Mouse (Mus musculus) liver, postnatal 0 days (tissue): Measurements from ENCODE around the gene Hsd17b1.
"Not testable (repeated sequence)": the region's sequence is repeated elsewhere in the genome, so short reads cannot be mapped to it uniquely, and the experiment has no call there.

Source experiments
- CTCF ChIP-seq: sonication (generic); IDR thresholded peaks from 2 replicates; pipeline ENCODE4 v1.5.1; 2016; ENCODE audit warnings: antibody characterized with exemption, low read depth
- EP300 ChIP-seq: IDR thresholded peaks from 2 replicates; pipeline ENCODE4 v1.6.1; 2016; ENCODE audit warnings: antibody characterized with exemption, low read depth, mild to moderate bottlenecking

GRCm38 (mm10) chr11:101125008-101125407 is 46.8 kb downstream of the Hsd17b1 start:
- not testable (repeated sequence) for TF ChIP-seq CTCF, EP300
